Mouse (Mus musculus): ENCODE results near the gene Cda. TPM values are rescaled to one million over a fixed set of nuclear protein-coding genes. Genes with fewer than 3 reads are reported as not detected.

Gene Cda
- total and polyA plus RNA-seq, 3 experiments = 12.4 to 26.1 TPM; not detected in 1

DNA sequence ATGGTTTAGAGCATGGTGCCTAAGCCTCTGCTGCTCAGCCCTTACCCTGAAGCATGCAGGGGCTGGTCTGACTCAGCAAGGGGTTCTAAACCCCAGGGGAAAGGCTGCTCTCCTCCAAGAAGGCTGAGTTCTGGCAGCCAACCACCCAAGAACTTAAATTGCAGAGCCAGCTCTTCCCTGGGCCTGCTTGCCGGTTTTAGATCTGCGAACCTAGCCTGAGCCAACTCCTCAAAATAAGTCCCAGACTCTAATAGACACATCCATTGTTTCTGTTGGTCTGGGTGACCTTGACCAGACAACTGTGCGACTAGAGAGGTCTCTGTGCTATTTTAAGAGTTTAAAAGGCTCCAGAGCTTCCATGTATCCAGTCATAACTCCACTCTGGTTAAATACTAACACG is 44.0 kb downstream of the Cda start:
- H3K27me3 ChIP-seq (ENCODE audit: control insufficient read depth in 1 of 2, insufficient read depth in 2 of 2, low read length in 2 of 2) = no peaks in the 10 kb centered on the region
- H3K9me3 ChIP-seq (replicated peaks; ENCODE audit: insufficient read depth, low read length) = no peaks in the 10 kb centered on the region
- no peak overlapping the region for H3K4me3 ChIP-seq (ENCODE audit: control insufficient read depth in 1 of 2, insufficient read depth in 1 of 2, low read depth in 2 of 2, low read length in 2 of 2)
- TF ChIP-seq MEF2A (IDR thresholded peaks at IDR 0.05; ENCODE audit: extremely low read depth, insufficient replicate concordance, low read depth, low read length, poor library complexity, severe bottlenecking) (no peak), MAFK (IDR thresholded peaks at IDR 0.05; ENCODE audit: borderline replicate concordance, low read depth, low read length) (no peak), MYC (IDR thresholded peaks at IDR 0.05; ENCODE audit: low read depth, low read length) (no peak), NRF1 (IDR thresholded peaks at IDR 0.05; ENCODE audit: insufficient read depth, low read depth, low read length, poor library complexity, severe bottlenecking) (no peak), BHLHE40 (IDR thresholded peaks at IDR 0.05; ENCODE audit: borderline replicate concordance, low read depth, low read length) (no peak), HCFC1 (IDR thresholded peaks at IDR 0.05; ENCODE audit: low read depth, low read length) (no peak), MXI1 (IDR thresholded peaks at IDR 0.05; ENCODE audit: low read depth, low read length) (no peak), CTCF (IDR thresholded peaks at IDR 0.05 in 2 of 3, conservative IDR thresholded peaks at IDR 0.05 in 1 of 3; ENCODE audit: control insufficient read depth in 1 of 3, insufficient read depth in 1 of 3, low read depth in 2 of 3, low read length in 3 of 3, poor library complexity in 1 of 3, severe bottlenecking in 1 of 3) (no peak), E2F4 (IDR thresholded peaks at IDR 0.05; ENCODE audit: borderline replicate concordance, low read depth, low read length) (no peak), UBTF (IDR thresholded peaks at IDR 0.05; ENCODE audit: borderline replicate concordance, insufficient read depth, low read depth, low read length) (no peak), MAX (IDR thresholded peaks at IDR 0.05; ENCODE audit: low read length) (no peak), USF1 (IDR thresholded peaks at IDR 0.05; ENCODE audit: low read depth, low read length) (no peak), JUND (IDR thresholded peaks at IDR 0.05; ENCODE audit: low read depth, low read length) (no peak), CHD2 (IDR thresholded peaks at IDR 0.05; ENCODE audit: low read length) (no peak)
- H3K27ac ChIP-seq (ENCODE audit: control insufficient read depth, low read depth, low read length) = no peak overlapping the region
- H3K4me1 ChIP-seq (ENCODE audit: control insufficient read depth in 1 of 2, insufficient read depth in 2 of 2, low read length in 2 of 2) = peaks cover 0 to 4% of the 10 kb centered on the region in 2 experiments; a peak in 1 of 4 replicates
- no peak overlapping the region for H3K9ac ChIP-seq (ENCODE audit: control insufficient read depth, low read depth, low read length, poor library complexity, severe bottlenecking)
- H3K36me3 ChIP-seq (ENCODE audit: control insufficient read depth in 1 of 2, insufficient read depth in 2 of 2, low read length in 2 of 2) = 0 out of 4 replicates have a peak, but pooled peaks cover 0 to 2% of the 10 kb centered on the region in 2 experiments
- no peak for DNase-seq (ENCODE audit: low read depth, low spot score)
- peaks cover 3% of the 10 kb centered on the region; the same call in 1 of the 2 replicates for H3K79me2 ChIP-seq (ENCODE audit: control insufficient read depth, insufficient read depth, low read length, poor library complexity)

DNA sequence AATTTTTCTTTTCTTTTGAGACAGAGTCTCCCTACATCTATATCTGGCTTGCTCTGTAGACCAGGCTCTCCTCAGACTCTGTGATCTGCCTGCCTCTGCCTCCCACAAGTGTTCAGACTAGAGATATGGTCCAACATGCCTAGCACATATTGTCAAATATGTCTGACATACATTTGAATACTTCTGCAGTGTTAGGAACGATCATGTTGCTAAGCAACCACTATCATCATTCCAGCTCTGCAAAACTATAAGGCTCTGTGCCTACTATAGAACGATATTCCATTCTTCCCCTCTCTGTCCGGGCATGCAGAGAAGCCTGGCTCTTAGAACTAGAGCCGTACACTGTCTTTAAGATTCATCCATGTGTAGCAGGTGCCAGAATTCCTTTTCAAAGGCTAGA is 45.1 kb downstream of the Cda start:
- no peak overlapping the region for H3K9ac ChIP-seq (ENCODE audit: control insufficient read depth, low read depth, low read length, poor library complexity, severe bottlenecking)
- no peak for DNase-seq (ENCODE audit: low read depth, low spot score)
- TF ChIP-seq SIN3A (IDR thresholded peaks at IDR 0.05; ENCODE audit: low read length) (no peak), USF1 (IDR thresholded peaks at IDR 0.05; ENCODE audit: low read depth, low read length) (no peak), E2F4 (IDR thresholded peaks at IDR 0.05; ENCODE audit: borderline replicate concordance, low read depth, low read length) (no peak), BHLHE40 (IDR thresholded peaks at IDR 0.05; ENCODE audit: borderline replicate concordance, low read depth, low read length) (no peak), MYC (IDR thresholded peaks at IDR 0.05; ENCODE audit: low read depth, low read length) (no peak), ETS1 (IDR thresholded peaks at IDR 0.05; ENCODE audit: low read depth, low read length) (no peak), POLR2AphosphoS5 (IDR thresholded peaks at IDR 0.05; ENCODE audit: borderline replicate concordance, low read depth, low read length) (no peak), CHD2 (IDR thresholded peaks at IDR 0.05; ENCODE audit: low read length) (no peak), NRF1 (IDR thresholded peaks at IDR 0.05; ENCODE audit: insufficient read depth, low read depth, low read length, poor library complexity, severe bottlenecking) (no peak), TBP (IDR thresholded peaks at IDR 0.05; ENCODE audit: low read depth, low read length) (no peak), POLR2A (IDR thresholded peaks at IDR 0.05; ENCODE audit: control insufficient read depth in 1 of 2, insufficient read depth in 1 of 2, low read depth in 1 of 2, low read length in 2 of 2, poor library complexity in 1 of 2) (no peak), ZC3H11A (IDR thresholded peaks at IDR 0.05; ENCODE audit: low read depth, low read length) (no peak), TAL1 (IDR thresholded peaks at IDR 0.05; ENCODE audit: low read length) (no peak), GATA1 (IDR thresholded peaks at IDR 0.05; ENCODE audit: low read depth, low read length) (no peak), EP300 (IDR thresholded peaks at IDR 0.05; ENCODE audit: low read depth in 1 of 2, low read length in 2 of 2) (no peak), SMC3 (IDR thresholded peaks at IDR 0.05; ENCODE audit: low read depth, low read length) (no peak), POLR2AphosphoS2 (IDR thresholded peaks at IDR 0.05; ENCODE audit: low read length) (no peak), ZMIZ1 (IDR thresholded peaks at IDR 0.05; ENCODE audit: low read depth, low read length) (no peak), ELF1 (IDR thresholded peaks at IDR 0.05; ENCODE audit: low read depth, low read length) (no peak), KAT2A (conservative IDR thresholded peaks at IDR 0.05; ENCODE audit: low read depth, low read length) (no peak)
- 0 out of 4 replicates have a peak, but pooled peaks cover 0 to 2% of the 10 kb centered on the region in 2 experiments for H3K36me3 ChIP-seq (ENCODE audit: control insufficient read depth in 1 of 2, insufficient read depth in 2 of 2, low read length in 2 of 2)
- H3K4me1 ChIP-seq (ENCODE audit: control insufficient read depth in 1 of 2, insufficient read depth in 2 of 2, low read length in 2 of 2) = peaks cover 0 to 4% of the 10 kb centered on the region in 2 experiments; a peak in 1 of 4 replicates
- no peaks in the 10 kb centered on the region for H3K27me3 ChIP-seq (ENCODE audit: control insufficient read depth in 1 of 2, insufficient read depth in 2 of 2, low read length in 2 of 2)
- H3K4me3 ChIP-seq (ENCODE audit: control insufficient read depth in 1 of 2, insufficient read depth in 1 of 2, low read depth in 2 of 2, low read length in 2 of 2) = no peak overlapping the region
- no peaks in the 10 kb centered on the region for H3K9me3 ChIP-seq (replicated peaks; ENCODE audit: insufficient read depth, low read length)
- H3K79me2 ChIP-seq (ENCODE audit: control insufficient read depth, insufficient read depth, low read length, poor library complexity) = peaks cover 3% of the 10 kb centered on the region; the same call in 1 of the 2 replicates
- no peak overlapping the region for H3K27ac ChIP-seq (ENCODE audit: control insufficient read depth, low read depth, low read length)

Data from MEL (cell line).